Mouse (Mus musculus) bone marrow macrophage, adult 2 months (primary cell): ENCODE data around the gene Ppef2. TPM values are rescaled to one million over a fixed set of nuclear protein-coding genes. Genes with fewer than 3 reads are reported as not detected.
"Not testable (repeated sequence)": the region's sequence is repeated elsewhere in the genome, so short reads cannot be mapped to it uniquely, and the experiment has no call there.

Source experiments
- H3K27ac ChIP-seq: 2 replicates; pipeline ENCODE4 v1.5.1; 2012; ENCODE audit warnings: low read depth, low read length; ENCODE audit not compliant: insufficient read depth
- H3K4me1 ChIP-seq: 2 replicates; pipeline ENCODE4 v1.6.1; 2012; ENCODE audit warnings: low read length; ENCODE audit not compliant: control insufficient read depth, insufficient read depth
- H3K4me3 ChIP-seq: 2 replicates; pipeline ENCODE4 v1.5.1; 2012; ENCODE audit warnings: mild to moderate bottlenecking, low read length, moderate library complexity; ENCODE audit not compliant: insufficient read depth
- CTCF ChIP-seq: IDR thresholded peaks from 2 replicates; pipeline ENCODE4 v1.5.1; 2012; ENCODE audit warnings: low read depth, mild to moderate bottlenecking, low read length, moderate library complexity
- POLR2A ChIP-seq: IDR thresholded peaks from 2 replicates; pipeline ENCODE4 v1.6.1; 2012; ENCODE audit warnings: mild to moderate bottlenecking, low read depth, low read length, borderline replicate concordance
- polyA plus RNA-seq: library from polyadenylated mRNA; stranded (reverse); fragments of >200 nt; gene quantifications from 2 replicates; pipeline ENCODE4 v1.2.4, GENCODE M21; 2012; ENCODE audit not compliant: missing spikeins, insufficient read depth, insufficient read length

The Ppef2 gene
- polyA plus RNA-seq, 1 experiment = 0.40 TPM

DNA sequence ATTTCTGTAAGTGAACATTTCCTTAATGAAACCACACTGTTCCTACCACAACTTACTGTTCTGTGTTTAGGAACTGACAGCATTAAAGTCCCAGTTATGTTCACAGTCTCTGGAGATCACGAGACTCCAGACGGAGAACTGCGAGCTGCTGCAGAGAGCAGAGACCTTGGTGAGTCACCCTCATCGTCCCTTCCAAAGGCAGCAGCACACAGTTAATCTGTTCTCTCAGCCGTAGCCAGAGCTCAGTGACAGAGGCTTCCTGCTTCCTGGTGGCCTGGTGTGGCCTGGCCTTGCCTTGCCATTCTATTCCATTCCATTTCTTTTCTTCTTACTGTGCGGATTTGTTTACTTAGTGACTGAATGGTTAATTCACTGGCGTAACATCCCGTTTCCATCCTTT lies 57.8 kb downstream of the Ppef2 start:
- Histone ChIP-seq H3K4me1 (no peaks in the 10 kb centered on the region), H3K27ac (no peak overlapping the region), H3K4me3 (no peak overlapping the region)
- TF ChIP-seq CTCF = no peak
- TF ChIP-seq POLR2A = no peak

DNA sequence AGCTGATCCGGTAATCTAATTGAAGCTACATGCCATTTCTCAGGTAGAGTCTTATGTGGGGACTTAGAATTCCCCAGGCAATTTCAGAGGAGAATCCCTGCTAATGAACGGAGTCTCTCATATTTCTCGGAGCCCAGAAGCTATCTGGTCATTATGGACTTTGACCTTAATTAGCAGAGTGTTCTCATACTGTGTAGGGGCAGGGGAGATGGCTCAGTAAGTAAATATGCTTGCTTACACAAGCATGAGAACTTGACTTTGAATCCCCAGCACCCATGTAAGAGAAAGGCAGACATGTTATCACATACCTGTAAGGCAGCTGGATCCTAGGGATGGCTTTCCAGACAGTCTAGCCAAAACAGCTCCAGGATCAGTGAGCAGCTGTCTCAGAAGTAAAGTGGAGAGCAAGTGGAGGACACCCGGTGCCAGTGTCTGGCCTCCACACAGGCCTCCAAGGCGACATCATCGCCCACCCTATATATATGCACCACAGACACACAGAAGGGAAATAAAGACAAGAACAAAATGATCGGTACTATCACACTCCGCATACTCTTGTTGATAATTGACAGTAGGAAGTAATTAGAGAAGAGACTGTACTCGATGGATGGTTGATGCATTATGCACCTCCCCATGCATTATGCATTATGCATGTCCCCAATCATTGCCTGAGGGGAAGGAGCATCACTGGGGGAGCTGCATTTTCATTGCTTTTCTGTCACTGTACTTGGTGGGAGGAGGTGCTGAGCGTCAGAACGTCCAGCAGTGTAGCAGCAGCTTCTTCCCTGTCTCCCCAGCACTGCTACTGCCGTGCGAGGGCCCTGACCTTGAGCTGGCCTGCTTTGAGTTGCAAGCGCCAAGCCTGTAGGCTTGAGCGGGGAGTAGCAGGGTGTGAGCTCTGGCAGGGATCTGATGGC lies 58.9 kb downstream of the Ppef2 start:
- H3K27ac ChIP-seq = no peak overlapping the region
- no peak for TF ChIP-seq CTCF
- TF ChIP-seq POLR2A = no peak
- no peak overlapping the region for H3K4me3 ChIP-seq

DNA sequence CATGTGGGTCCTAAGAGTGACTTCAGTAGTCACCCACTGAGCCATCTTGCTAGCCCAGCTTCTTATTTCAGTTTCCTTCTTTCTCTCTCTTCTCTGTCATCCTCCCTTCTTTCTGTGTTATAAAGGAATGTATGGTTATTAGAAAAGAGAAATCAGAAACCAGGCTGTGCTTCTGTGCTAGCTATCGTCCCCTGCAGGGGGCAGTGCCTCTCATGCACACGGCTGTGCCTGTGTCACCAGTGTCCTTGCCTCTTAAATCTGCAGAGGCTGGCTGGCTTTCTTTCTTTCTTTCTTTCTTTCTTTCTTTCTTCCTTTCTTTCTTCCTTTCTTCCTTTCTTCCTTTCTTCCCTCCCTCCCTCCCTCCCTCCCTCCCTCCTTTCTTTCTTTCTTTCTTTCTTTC lies 60.4 kb downstream of the Ppef2 start:
- peak; percentile 28; the same call in 1 of the 2 replicates for TF ChIP-seq CTCF
- H3K4me1 ChIP-seq, H3K27ac ChIP-seq, H3K4me3 ChIP-seq: not testable (repeated sequence)

More for the DNA sequence above, 58.9 kb downstream of the Ppef2 start:
- H3K4me1 ChIP-seq = no peaks in the 10 kb centered on the region

DNA sequence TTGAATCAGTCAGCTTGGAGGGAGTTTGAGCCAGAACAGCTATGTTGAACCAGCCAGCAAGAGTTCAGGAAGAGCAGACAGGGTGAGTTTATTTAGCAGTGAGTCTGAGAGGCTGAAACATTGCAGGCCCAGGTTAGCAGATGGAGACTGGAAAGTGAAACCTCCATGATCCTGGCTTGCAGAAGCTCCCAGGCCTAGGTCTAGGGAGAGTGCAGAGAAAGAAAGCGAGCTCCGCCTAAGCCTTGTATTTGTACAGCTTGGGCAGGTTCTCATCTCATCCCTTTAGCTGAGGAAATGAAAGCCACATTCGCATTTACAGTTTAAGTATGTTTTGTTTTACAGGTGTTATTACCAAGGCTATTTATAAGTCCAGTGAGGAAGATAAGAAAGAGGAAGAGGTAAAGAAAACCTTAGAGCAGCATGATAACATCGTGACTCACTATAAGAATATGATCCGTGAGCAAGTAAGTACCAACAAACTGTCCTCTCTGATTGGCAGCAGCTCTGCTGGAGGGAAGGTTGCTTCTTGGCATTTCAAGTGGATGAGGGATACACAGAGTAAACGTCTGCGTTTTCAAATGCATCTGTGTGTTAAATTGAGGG lies 67.1 kb downstream of the Ppef2 start:
- H3K4me3 ChIP-seq = no peak overlapping the region
- H3K27ac ChIP-seq = no peak overlapping the region
- TF ChIP-seq CTCF = no peak
- TF ChIP-seq POLR2A = no peak
- H3K4me1 ChIP-seq = no peaks in the 10 kb centered on the region

DNA sequence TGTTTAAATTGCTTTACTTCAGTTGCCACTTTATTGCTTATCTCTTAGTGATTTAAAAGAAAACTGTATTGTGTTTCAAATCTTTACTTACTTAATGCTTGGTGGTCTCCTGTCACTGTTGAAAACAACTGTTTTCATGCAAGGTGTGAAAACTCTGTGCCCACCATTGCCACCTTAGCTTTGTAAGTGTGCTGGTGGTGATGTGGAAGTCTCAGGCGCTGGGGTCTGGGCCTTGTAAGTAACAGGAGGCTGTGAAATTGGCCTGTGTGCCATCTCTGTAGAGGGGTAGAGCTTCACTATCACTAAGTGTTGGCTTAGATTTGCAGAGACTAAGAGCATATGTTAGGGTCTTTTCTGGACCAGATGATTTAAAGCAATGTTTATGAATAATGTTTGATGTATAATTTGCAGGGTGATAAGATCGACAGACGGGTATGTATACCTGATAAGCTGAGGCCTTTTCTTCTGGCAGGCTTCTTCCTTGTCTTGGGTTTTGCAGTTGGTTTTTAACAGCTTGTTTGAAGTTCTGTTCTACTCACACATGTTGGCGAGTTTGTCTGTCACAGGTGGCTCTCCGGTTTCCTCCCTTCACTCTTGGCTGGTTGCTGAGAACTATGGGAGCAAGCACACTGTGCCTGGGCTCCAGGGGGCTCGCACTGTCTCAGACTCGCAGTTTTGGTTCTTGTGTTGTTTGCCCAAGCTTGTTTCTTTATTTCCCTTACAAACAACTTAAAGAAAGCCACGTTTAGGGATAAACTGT lies 72.8 kb downstream of the Ppef2 start:
- Histone ChIP-seq H3K4me3 (no peak overlapping the region), H3K4me1 (no peaks in the 10 kb centered on the region), H3K27ac (no peak overlapping the region)
- TF ChIP-seq CTCF (no peak), POLR2A (no peak)

Other genes with a start within 250 kb of the Ppef2 start
- gene Cdkl2, start 212.4 kb downstream of the Ppef2 start, polyA plus RNA-seq = 5.4 and 5.8 TPM in 2 replicates
- gene G3bp2, start 172.6 kb downstream of the Ppef2 start, polyA plus RNA-seq = 100 and 112 TPM in 2 replicates
- gene Uso1, start 118.3 kb downstream of the Ppef2 start, polyA plus RNA-seq = 44.4 and 47.3 TPM in 2 replicates
- 1.6 TPM in 1 of 2 replicates, not detected in the other for gene U90926, start 40.9 kb downstream of the Ppef2 start, polyA plus RNA-seq
- 71.6 and 76.6 TPM in 2 replicates for gene Naaa, start 21.9 kb upstream of the Ppef2 start, polyA plus RNA-seq
- 10.2 and 11.1 TPM in 2 replicates for gene Sdad1, start 54.2 kb upstream of the Ppef2 start, polyA plus RNA-seq
- 0.38 and 0.55 TPM in 2 replicates for gene Cxcl9, start 71.8 kb upstream of the Ppef2 start, polyA plus RNA-seq
- gene Art3, start 75.5 kb upstream of the Ppef2 start, polyA plus RNA-seq = not detected in 2 replicates
- 30.4 and 32.0 TPM in 2 replicates for gene Cxcl10, start 92.6 kb upstream of the Ppef2 start, polyA plus RNA-seq
- 18.9 and 20.4 TPM in 2 replicates for gene Nup54, start 178.9 kb upstream of the Ppef2 start, polyA plus RNA-seq